Mouse (Mus musculus) small intestine, adult 2 months (tissue): Measurements from ENCODE around the gene Abhd14a.

ENCODE experiments used
- CTCF ChIP-seq: fragments of 200-500 bp; IDR thresholded peaks from 2 replicates; pipeline ENCODE4 v1.5.1; 2012; ENCODE audit warnings: low read depth, mild to moderate bottlenecking, control low read depth, inconsistent platforms, low read length, moderate library complexity, mixed read lengths; ENCODE audit not compliant: insufficient replicate concordance, insufficient read length; ENCODE audit errors: extremely low read depth
- POLR2A ChIP-seq: fragments of 200-500 bp; IDR thresholded peaks from 2 replicates; pipeline ENCODE4 v1.6.1; 2012; ENCODE audit warnings: low read depth, mild to moderate bottlenecking, control low read depth, inconsistent platforms, low read length, moderate library complexity

DNA sequence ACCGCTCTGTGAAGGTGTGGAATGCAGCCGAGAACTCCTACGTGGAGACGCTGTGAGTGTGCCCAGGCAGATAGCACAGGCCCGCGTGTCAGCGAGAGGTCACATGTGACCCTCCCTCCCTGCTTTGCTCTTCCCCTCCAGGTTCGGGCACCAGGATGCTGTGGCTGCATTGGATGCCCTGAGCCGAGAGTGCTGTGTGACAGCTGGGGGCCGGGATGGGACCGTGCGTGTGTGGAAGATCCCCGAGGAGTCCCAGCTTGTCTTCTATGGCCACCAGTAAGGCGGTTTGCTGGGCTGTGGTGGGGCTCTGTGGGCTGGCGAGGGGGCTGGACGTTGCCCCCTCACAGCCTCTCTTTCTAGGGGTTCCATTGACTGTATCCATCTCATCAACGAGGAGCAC, 36.1 kb upstream of the Abhd14a start:
- TF ChIP-seq CTCF (no peak), POLR2A (no peak)
